Mouse (Mus musculus) liver, embryonic 14.5 days (tissue): Measurements from ENCODE around the gene Ooep. TPM values are rescaled to one million over a fixed set of nuclear protein-coding genes. Genes with fewer than 3 reads are reported as not detected.

Source experiments
- ATAC-seq: fragments of 200-750 bp; cut with Nextera tagmentation; 2 replicates; pipeline ENCODE4 v1.8.0; 2017; ENCODE audit warnings: moderate number of reproducible peaks, mild to moderate bottlenecking, moderate library complexity; ENCODE audit not compliant: insufficient read depth
- DNase-seq, 3 experiments: peaks; one replicate each; pipeline ENCODE4 v3.0.0-alpha.2; 2012 to 2013; ENCODE audit warnings: low read depth in 3 of 3, low spot score in 3 of 3
- H3K27ac ChIP-seq: fragments of 300-500 bp; sonication (generic); 2 replicates; pipeline ENCODE4 v1.5.1; 2014; ENCODE audit warnings: moderate library complexity, mild to moderate bottlenecking, control low read depth, inconsistent platforms
- H3K27me3 ChIP-seq: fragments of 300-500 bp; sonication (generic); 2 replicates; pipeline ENCODE4 v1.6.1; 2014; ENCODE audit warnings: mild to moderate bottlenecking, low read length, moderate library complexity; ENCODE audit not compliant: control insufficient read depth, insufficient read depth
- H3K36me3 ChIP-seq: fragments of 300-500 bp; sonication (generic); replicated peaks from 2 replicates; pipeline ENCODE4 v1.6.1; 2014; ENCODE audit warnings: low read depth; ENCODE audit not compliant: control insufficient read depth, insufficient read depth
- H3K4me1 ChIP-seq, 2 experiments: fragments of 200-500 bp in 1 of 2; fragments of 300-500 bp in 1 of 2; sonication (generic) in 1 of 2; replicated peaks; 2 replicates each; pipeline ENCODE4 v1.6.1; 2012 to 2014; ENCODE audit warnings: antibody characterized with exemption in 1 of 2, inconsistent platforms in 1 of 2, low read length in 1 of 2; ENCODE audit not compliant: control insufficient read depth in 2 of 2, insufficient read depth in 2 of 2
- H3K4me2 ChIP-seq: fragments of 300-500 bp; sonication (generic); 2 replicates; pipeline ENCODE4 v1.6.1; 2014; ENCODE audit warnings: low read depth, mild to moderate bottlenecking, control low read depth, moderate library complexity
- H3K4me3 ChIP-seq, 2 experiments: fragments of 200-500 bp in 1 of 2; fragments of 300-500 bp in 1 of 2; sonication (generic) in 1 of 2; 2 replicates each; pipeline ENCODE4 v1.5.1; 2012 to 2014; ENCODE audit warnings: low read depth in 2 of 2, low read length in 2 of 2, mild to moderate bottlenecking in 2 of 2, control low read depth in 1 of 2, inconsistent platforms in 1 of 2, moderate library complexity in 1 of 2; ENCODE audit not compliant: insufficient read depth in 1 of 2
- H3K9ac ChIP-seq: fragments of 300-500 bp; sonication (generic); replicated peaks from 2 replicates; pipeline ENCODE4 v1.6.1; 2014; ENCODE audit warnings: mild to moderate bottlenecking, control low read depth, moderate library complexity
- H3K9me3 ChIP-seq: fragments of 300-500 bp; sonication (generic); 2 replicates; pipeline ENCODE4 v1.6.1; 2016; ENCODE audit warnings: low read length, mixed read lengths; ENCODE audit not compliant: control insufficient read depth
- CTCF ChIP-seq: IDR thresholded peaks from 2 replicates; pipeline ENCODE4 v1.5.1; 2016; ENCODE audit warnings: antibody characterized with exemption, low read depth, control low read depth
- EP300 ChIP-seq: IDR thresholded peaks from 2 replicates; pipeline ENCODE4 v1.6.1; 2016; ENCODE audit warnings: antibody characterized with exemption, low read depth
- WGBS: fragments of 180-500 bp; shearing (Covaris S2); extraction: QIAGEN DNeasy Blood & Tissue Kit; methylation state at CpG from one replicate; pipeline ENCODE4 v1.1.7; 2014; ENCODE audit not compliant: insufficient replicate concordance; 5-methylcytosine and 5-hydroxymethylcytosine counted together
- polyA plus RNA-seq, 2 experiments: library from polyadenylated mRNA; depleted of rRNA in 1 of 2; stranded (reverse) in 1 of 2; unstranded in 1 of 2; fragments of >200 nt; fragmentation: Nextera tagmentation in 1 of 2; extraction: Ambion mirVana in 1 of 2; gene quantifications; 2 replicates each; pipeline versions ENCODE4 v1.2.1 to v1.2.3; 2012 to 2014

Ooep gene
- polyA plus RNA-seq, 2 experiments = 0.02 to 0.09 TPM

DNA sequence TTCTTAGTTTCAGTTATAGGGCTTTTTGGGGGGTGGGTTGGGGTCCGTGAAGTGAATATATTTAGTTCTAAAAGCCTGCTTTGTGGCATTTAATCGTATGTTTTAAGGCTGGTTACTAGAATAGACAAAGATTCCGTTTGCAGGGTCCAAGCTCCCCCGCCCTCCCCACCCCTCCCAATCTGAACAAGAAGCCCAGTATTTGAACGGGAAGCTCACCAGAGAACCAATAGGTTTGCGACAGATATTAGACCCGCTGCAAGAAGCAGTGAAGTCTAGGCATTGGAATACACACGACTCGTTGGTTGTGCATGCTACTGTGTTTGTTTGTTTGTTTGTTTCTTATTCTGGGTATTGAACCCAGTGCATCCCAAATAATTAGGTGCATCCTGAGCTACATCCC is 18.0 kb upstream of the Ooep start:
- Histone ChIP-seq H3K4me3 (no peak overlapping the region), H3K27me3 (peaks cover 43% of the 10 kb centered on the region), H3K4me2 (no peak overlapping the region), H3K9me3 (no peaks in the 10 kb centered on the region), H3K36me3 (no peaks in the 10 kb centered on the region), H3K4me1 (no peaks in the 10 kb centered on the region), H3K9ac (no peak overlapping the region), H3K27ac (no peak overlapping the region)
- TF ChIP-seq CTCF (no peak), EP300 (no peak)
- ATAC-seq (no peak), DNase-seq (no peak)
- 35% methylated on average over 9 of the region's 9 CpGs for WGBS

DNA sequence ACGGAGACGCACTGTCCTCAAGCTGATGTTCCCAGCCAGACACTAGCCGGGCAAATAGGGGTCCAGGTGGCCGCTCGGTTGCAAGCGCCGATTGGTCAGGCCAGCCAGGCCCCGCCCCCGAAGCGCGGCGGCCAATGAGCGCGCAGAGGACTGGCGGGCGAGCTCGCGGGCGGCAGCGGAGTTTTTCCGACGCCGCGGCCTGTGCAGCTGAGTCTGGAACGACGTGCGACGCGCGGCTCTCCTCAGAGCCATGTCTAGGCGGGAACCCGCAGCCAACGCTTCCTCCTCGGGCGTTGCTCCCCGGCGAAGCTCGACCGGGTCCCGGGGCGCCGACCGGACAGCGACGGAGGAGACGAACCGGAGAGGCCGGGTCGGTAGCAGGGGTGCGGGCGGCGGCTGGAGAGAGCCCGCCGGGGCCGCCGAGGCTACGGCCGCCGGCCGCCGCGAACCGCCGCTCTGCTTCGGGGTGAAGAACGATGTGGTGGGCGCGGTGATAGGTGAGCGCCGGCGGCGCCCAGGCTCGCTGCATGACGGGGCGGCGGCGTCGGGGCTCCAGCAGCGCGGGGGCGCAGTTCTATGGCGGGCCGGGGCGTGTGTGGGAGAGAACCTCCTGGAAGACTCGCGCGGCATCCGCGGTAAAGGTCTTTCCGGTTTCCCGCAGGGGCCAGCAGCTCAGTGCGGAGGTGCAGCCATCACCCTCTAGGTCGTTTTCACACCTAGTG is 17.3 kb upstream of the Ooep start, which contains the start of gene Ddx43:
Ddx43 (plus strand) TSS at position 148 of the 722 bp plus-strand sequence.
- Histone ChIP-seq H3K9me3 (no peaks in the 10 kb centered on the region), H3K27ac (no peak within 1 kb of the TSS), H3K9ac (no peak within 1 kb of the TSS), H3K4me3 (peak within 1 kb of the TSS in 1 of 2 experiments; percentile 22; a peak in 2 of 4 replicates), H3K36me3 (no peaks in the 10 kb centered on the region), H3K4me2 (peak within 1 kb of the TSS; percentile 35), H3K27me3 (peaks cover 43% of the 10 kb centered on the region), H3K4me1 (no peaks in the 10 kb centered on the region)
- DNase-seq (peak in 1 of 3 experiments; percentile 4), ATAC-seq (peak; percentile 51; the same call in 1 of the 2 replicates)
- 2% methylated on average over 93 of the region's 93 CpGs for WGBS
- TF ChIP-seq CTCF = no peak
- no peak for TF ChIP-seq EP300

DNA sequence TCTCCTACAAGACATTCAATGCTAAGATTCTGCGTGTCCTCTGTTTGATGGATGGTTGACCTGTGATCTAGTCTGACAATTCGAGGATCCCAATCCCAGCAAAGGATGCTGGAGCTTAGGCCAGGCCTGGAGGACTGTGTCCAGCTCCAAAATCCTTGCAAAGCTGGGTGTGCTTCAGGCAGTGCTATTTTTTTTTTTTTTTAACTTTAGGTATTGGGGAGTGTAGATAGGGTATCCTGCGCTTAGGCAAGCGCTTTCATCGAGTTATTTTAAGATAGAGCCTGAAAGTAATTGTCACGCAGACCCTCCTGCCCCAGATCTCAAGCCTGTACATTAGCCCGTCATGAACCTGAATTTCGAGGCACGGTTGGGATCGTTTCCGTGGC is 16.7 kb upstream of the Ooep start:
- TF ChIP-seq EP300 (no peak), CTCF (no peak)
- ATAC-seq (no peak), DNase-seq (no peak)
- Histone ChIP-seq H3K9ac (no peak overlapping the region), H3K36me3 (no peaks in the 10 kb centered on the region), H3K27ac (no peak overlapping the region), H3K4me3 (no peak overlapping the region), H3K4me1 (no peaks in the 10 kb centered on the region), H3K9me3 (no peaks in the 10 kb centered on the region), H3K27me3 (peaks cover 43% of the 10 kb centered on the region), H3K4me2 (no peak overlapping the region)
- 33% methylated on average over 11 of the region's 11 CpGs for WGBS

DNA sequence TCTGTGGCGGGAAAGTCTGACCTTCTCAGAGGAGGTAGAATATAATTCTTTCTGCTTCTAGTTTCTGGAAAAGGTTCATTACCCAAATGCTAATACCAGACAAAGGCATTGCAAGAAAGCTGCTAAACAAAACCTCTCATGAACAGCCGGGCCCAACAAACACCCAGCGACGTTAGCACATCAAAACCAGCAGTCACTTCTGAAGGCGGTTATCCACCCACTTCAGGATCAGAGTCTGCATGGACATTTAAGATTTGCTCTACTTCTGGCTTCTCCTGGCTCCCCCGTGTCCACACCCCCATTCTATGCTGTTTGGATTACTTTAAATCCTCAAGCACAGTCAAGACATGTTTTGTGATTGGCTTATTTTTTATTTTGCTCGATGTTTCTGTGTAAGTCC is 16.1 kb upstream of the Ooep start:
- no peak overlapping the region for H3K9ac ChIP-seq
- no peak overlapping the region for H3K4me3 ChIP-seq
- H3K36me3 ChIP-seq = no peaks in the 10 kb centered on the region
- ATAC-seq (no peak), DNase-seq (no peak)
- H3K27me3 ChIP-seq = peaks cover 43% of the 10 kb centered on the region
- no peak for TF ChIP-seq EP300
- no peak for TF ChIP-seq CTCF
- H3K4me1 ChIP-seq = no peaks in the 10 kb centered on the region
- WGBS = 41% methylated on average over 7 of the region's 7 CpGs
- H3K4me2 ChIP-seq = no peak overlapping the region
- H3K9me3 ChIP-seq = no peaks in the 10 kb centered on the region
- no peak overlapping the region for H3K27ac ChIP-seq

DNA sequence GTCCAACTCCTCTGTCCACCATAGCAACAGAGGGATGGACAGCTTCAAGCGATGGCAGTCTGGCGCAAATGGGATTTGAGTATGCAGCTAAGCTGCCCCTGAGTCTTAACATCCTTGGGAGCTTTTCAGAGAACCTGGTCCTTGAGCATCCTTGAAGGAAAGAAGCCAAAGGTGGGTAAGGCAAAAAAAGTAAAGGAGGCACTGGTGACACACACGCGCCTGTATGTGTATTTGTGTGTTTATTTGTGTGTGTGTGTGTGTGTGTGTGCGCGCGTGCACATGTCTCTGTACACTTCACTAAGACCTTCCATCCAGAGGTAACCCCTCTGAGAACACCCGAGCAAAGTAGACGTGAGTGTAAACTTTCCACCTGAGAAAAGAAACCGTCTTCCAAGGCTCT is 15.2 kb upstream of the Ooep start:
- ATAC-seq = no peak
- Histone ChIP-seq H3K4me1 (no peaks in the 10 kb centered on the region), H3K9me3 (no peaks in the 10 kb centered on the region), H3K9ac (no peak overlapping the region), H3K27ac (no peak overlapping the region), H3K27me3 (peaks cover 43% of the 10 kb centered on the region), H3K4me3 (no peak overlapping the region), H3K36me3 (no peaks in the 10 kb centered on the region), H3K4me2 (no peak overlapping the region)
- TF ChIP-seq EP300 = no peak
- TF ChIP-seq CTCF = no peak
- WGBS = 74% methylated on average over 10 of the region's 10 CpGs
- no peak for DNase-seq
